10 mouse cellular contexts compared by ENCODE assay signal in genomic region chr11:19986443-19986861, GRCm38 (mm10).
DNase-seq lines count a peak whose midpoint lies in the region; ATAC-seq and TF ChIP-seq lines count a peak whose summit lies in the region.
"Had no signal": no experiment of that assay in that cellular context is flagged by ENCODE, and none has a peak within 500 bp of the region (broad histone marks: within the 10 kb centered on the region; RNA-seq: fewer than 3 reads in every experiment).

No protein-coding gene starts in this region.

- peak; percentile 59 for DNase-seq in embryo, embryonic 10 days (ENCODE audit: low spot score)
- DNase-seq in embryo, embryonic 9.5 days (ENCODE audit: extremely low spot score): no peak
- DNase-seq in liver, adult 2 months (ENCODE audit: extremely low read depth, low read depth, low spot score): no peak
- DNase-seq in liver: no peak
- DNase-seq in kidney, postnatal 10 days: peak; percentile 39
- DNase-seq in left cerebral cortex, adult 18-20 months (ENCODE audit: low spot score in 2 of 2): no peak
- DNase-seq: cerebellum, adult 11 months; thymus, postnatal 4 days had no signal

- peaks cover 20% of the 10 kb centered on the region; the same call in 1 of the 2 replicates for H3K79me2 ChIP-seq in liver, adult 2 months (ENCODE audit: control insufficient read depth, insufficient read depth, low read length)

- peak overlapping the region; percentile 75 for H3K27ac ChIP-seq in liver, adult 2 months (replicated peaks; ENCODE audit: insufficient read depth, low read depth, low read length)
- peak overlapping the region; percentile 78 for H3K27ac ChIP-seq in stomach, embryonic 14.5 days (ENCODE audit: low read length)
- no peak overlapping the region for H3K27ac ChIP-seq in forebrain, embryonic 15.5 days (replicated peaks)

- H3K4me3 ChIP-seq in liver, adult 2 months (ENCODE audit: insufficient read depth, low read depth, low read length): no peak overlapping the region
- H3K4me3 ChIP-seq in stomach, embryonic 14.5 days (ENCODE audit: low read depth, low read length): no peak overlapping the region
- no peak overlapping the region for H3K4me3 ChIP-seq in forebrain, embryonic 15.5 days

- WGBS in liver, adult 2 months: 13% methylated on average over 1 of the region's 1 CpGs
- 4% methylated on average over 1 of the region's 1 CpGs for WGBS in stomach, embryonic 14.5 days
- WGBS in forebrain, embryonic 15.5 days: 44% methylated on average over 1 of the region's 1 CpGs

- no peak for TF ChIP-seq CTCF in liver, adult 2 months (IDR thresholded peaks at IDR 0.05; ENCODE audit: low read depth, low read length)

- no peaks in the 10 kb centered on the region for H3K36me3 ChIP-seq in liver, adult 2 months (ENCODE audit: control insufficient read depth, insufficient read depth, low read length)
- H3K36me3 ChIP-seq in stomach, embryonic 14.5 days (ENCODE audit: control insufficient read depth, insufficient read depth, low read length): no peaks in the 10 kb centered on the region
- no peaks in the 10 kb centered on the region for H3K36me3 ChIP-seq in forebrain, embryonic 15.5 days

- no peak for TF ChIP-seq POLR2A in liver, adult 2 months (IDR thresholded peaks at IDR 0.05; ENCODE audit: extremely low read depth, insufficient read depth, low read length)

- peak overlapping the region; percentile 38; the same call in 1 of the 2 replicates for H3K9ac ChIP-seq in liver, adult 2 months (ENCODE audit: low read depth, low read length)
- H3K9ac ChIP-seq in stomach, embryonic 14.5 days (replicated peaks; ENCODE audit: low read depth, low read length): no peak overlapping the region
- no peak overlapping the region for H3K9ac ChIP-seq in forebrain, embryonic 15.5 days (replicated peaks)

- ATAC-seq in stomach, embryonic 14.5 days (ENCODE audit: insufficient number of reproducible peaks, insufficient read depth, low FRiP score, low read depth): no peak
- ATAC-seq in forebrain, embryonic 15.5 days (replicated peaks): no peak

- no peaks in the 10 kb centered on the region for H3K9me3 ChIP-seq in stomach, embryonic 14.5 days (ENCODE audit: control insufficient read depth, low read depth, low read length)
- no peaks in the 10 kb centered on the region for H3K9me3 ChIP-seq in forebrain, embryonic 15.5 days

- H3K4me1 ChIP-seq in liver, adult 2 months (ENCODE audit: control insufficient read depth, insufficient read depth, low read length): peaks cover 19% of the 10 kb centered on the region
- H3K4me1 ChIP-seq in stomach, embryonic 14.5 days (ENCODE audit: control insufficient read depth, insufficient read depth, low read length): peaks cover 65% of the 10 kb centered on the region
- peaks cover 23% of the 10 kb centered on the region for H3K4me1 ChIP-seq in forebrain, embryonic 15.5 days

- H3K27me3 ChIP-seq in liver, adult 2 months (ENCODE audit: control insufficient read depth, insufficient read depth, low read length): no peaks in the 10 kb centered on the region
- no peaks in the 10 kb centered on the region for H3K27me3 ChIP-seq in stomach, embryonic 14.5 days (ENCODE audit: control insufficient read depth, insufficient read depth, low read length)
- H3K27me3 ChIP-seq in forebrain, embryonic 15.5 days: no peaks in the 10 kb centered on the region

- no peak overlapping the region; the same call in 1 of the 2 replicates for H3K4me2 ChIP-seq in stomach, embryonic 14.5 days (replicated peaks; ENCODE audit: low read depth, low read length)
- no peak overlapping the region for H3K4me2 ChIP-seq in forebrain, embryonic 15.5 days (replicated peaks)

Comparison
In these comparisons a context has a peak if more than half of its experiments do, and no peak if none do; other contexts are left out.
1. DNase-seq: peak in embryo, embryonic 10 days (single experiment) and kidney, postnatal 10 days (single experiment); none in embryo, embryonic 9.5 days (single experiment), liver, adult 2 months (single experiment), liver (single experiment) and left cerebral cortex, adult 18-20 months (0 of 2).